Mouse (Mus musculus): Measurements from ENCODE around the gene Gmnn.

GRCm38 (mm10) chr13:24729128-24729527, 32.6 kb downstream of the Gmnn start:
- TF ChIP-seq CTCF (IDR thresholded peaks at IDR 0.05; ENCODE audit: low read depth, low read length) (no peak), POLR2A (IDR thresholded peaks at IDR 0.05; ENCODE audit: insufficient read depth, low read length) (no peak)

Data from ES-Bruce4 (cell line).